Mouse (Mus musculus) retina, postnatal 7 days (tissue): ENCODE results near the gene Nod1.
"Not testable (repeated sequence)": the region's sequence is repeated elsewhere in the genome, so short reads cannot be mapped to it uniquely, and the experiment has no call there.

Experiments
- DNase-seq: peaks from one replicate; pipeline ENCODE4 v3.0.0-alpha.2; 2012; ENCODE audit warnings: low read depth, low spot score

Nod1 gene

DNA sequence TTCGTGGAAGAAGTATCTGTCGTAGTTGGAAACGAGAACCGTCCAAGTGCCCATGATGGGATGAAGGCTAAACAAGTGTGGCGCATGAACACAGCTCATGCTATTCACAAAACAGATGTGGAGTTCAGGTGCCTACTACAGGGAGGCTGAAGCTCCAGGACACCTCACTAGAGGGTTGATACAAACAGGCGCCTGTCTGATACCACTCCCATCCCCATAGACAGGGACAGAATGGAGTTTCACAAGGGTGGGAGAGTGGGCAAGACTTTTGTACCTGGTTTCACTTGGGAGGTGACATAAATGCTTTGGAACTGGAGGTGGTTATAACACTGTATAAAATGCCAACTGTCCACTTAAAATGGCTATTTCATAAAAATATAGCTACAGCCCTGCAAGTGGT lies 7.0 kb upstream of the Nod1 start:
- DNase-seq: no peak

DNA sequence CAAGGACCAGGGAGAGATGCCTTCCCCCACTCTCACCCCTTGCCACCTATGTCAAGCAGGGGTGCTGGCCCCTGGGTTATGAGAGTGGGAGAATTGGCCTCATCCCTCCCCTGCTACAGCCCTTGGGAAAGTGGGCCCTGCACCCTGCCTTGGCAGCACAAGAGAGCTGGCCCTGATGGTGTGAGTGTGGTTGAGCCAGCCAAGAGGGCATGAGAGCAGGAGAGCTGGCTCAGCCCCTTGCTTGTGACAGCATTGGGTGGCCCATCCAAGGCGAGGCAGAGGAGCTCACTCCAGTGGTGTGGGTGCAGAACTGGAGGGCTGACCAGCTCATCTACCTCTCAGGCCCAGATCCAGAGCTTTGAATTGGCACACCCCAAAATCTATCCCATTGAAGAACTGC lies 3.2 kb upstream of the Nod1 start:
- no peak for DNase-seq

DNA sequence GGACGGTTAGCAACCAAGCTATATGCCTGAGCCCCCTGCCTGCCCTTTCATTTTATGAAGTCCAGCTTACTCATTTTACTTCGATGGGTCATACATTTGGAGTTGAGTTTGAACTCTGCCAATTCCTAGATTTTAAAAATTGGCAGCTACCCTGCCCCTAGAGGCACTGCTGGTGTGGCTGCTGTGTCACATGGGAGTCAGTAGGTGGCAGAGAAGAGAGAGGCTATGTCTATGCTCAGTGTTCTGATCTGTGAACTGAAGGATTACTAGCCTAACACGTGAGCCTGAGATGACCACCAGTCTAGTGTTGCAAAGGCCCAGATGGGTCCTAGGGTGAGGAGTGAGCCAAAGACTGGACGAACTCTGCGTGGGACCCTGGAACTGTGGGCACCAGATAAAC lies 2.1 kb upstream of the Nod1 start:
- no peak for DNase-seq

DNA sequence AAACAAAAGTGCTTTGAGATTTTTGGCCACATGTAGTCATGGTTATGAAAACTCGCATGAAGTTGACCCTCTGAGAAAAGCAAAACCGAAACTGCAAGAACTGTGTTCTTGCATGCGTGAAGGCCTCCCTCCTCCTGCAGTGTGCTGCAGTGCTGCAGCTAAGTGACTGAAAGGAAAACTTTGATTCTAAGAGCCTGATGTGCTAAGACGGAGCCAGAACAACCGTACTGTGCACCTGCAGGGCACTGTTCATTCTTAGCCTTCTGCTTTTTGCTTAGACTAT lies 458 bp upstream of the Nod1 start:
- DNase-seq: no peak

DNA sequence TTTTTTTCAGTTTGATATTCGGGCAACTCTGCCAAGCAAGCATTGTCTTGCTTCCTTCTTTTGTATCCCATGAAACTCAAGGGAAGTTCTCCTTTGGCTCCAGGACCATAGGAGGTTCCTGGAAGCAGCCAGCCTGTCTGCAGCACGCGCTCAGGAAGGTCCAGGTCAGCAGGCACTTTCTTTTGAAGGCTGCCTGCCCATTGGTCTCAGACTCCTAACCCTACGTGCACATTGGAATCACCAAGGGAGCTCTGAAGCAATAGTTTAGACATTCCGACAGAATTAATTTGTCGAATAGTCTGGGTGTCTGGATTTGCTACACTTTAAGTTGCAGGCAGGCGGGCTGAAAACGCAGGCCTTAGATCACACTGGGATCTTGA lies 691 bp downstream of the Nod1 start:
- no peak for DNase-seq

DNA sequence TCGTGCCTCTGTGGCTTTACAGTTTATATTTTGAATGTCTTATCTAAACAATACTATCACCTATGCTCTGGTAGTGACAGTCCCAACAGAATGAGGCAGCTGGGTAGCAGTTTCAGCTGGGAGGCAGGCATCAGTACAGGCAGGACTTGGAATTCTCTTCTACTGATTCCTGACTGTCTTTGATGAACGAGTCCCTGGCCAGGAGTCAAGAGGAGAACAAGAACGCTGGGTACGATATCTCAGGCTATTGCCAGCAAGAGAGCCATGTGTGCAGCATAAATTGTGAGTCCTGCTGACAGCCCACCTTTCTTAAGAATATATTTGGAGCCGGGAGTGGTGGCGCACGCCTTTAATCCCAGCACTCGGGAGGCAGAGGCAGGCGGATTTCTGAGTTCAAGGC lies 1.9 kb downstream of the Nod1 start:
- DNase-seq: no peak

DNA sequence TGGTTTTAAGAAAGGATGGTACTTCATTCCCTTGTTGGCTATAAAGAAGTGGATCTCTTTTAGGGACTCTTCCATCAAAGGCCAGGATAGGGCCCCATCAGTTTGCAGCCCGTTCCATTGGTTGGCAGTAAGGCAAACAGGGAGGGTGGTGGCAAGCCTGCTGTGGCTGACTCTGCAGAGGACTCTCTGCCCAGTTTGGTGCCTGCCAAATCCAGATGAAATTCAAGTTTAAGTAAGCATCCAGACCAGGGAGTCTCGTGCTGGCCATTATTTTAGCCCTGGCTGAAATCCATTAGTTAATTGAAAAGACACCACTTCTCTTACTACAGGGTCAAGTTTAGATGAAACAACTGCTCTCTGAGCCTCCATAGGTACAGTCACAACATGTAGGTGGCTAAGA lies 2.6 kb downstream of the Nod1 start:
- DNase-seq: no peak

DNA sequence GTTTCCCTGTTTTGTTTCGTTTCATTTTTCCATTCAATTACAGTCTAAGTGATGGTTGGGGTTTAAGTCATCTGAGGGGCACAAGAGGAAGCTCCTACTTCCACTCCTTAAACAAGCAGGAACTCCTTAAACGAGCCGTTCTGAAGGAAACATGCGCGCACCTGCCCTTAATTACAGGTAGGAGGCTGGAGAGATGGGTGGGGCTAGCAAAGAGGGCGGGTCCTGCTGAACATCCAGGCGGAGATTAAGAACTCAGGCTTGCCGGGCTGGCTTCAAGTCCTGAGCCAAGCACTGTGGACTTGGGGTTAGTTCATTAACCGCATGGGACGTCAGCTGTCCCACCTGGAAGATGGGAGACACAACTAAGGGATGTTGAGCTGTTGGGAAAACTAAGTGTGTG lies 4.8 kb downstream of the Nod1 start:
- DNase-seq: no peak

DNA sequence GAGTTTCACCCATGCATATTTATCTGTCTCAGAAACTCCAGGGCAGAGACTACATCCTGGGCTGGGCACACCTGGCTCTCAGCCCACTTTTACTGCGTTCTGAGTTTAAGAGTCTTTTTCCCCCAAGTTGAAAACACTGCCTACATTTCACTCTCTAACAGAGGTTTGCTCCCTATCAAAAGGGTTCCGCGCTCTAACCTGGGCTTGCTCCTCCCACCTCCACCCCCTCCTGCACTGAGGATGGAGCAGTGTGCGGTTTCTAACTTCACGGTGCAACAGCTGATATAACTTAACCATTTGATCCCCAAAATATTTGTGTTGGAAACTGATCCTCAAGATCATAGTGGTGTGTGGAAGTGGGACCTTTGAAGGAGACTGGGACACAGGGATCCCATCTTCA lies 7.2 kb downstream of the Nod1 start:
- DNase-seq: no peak

DNA sequence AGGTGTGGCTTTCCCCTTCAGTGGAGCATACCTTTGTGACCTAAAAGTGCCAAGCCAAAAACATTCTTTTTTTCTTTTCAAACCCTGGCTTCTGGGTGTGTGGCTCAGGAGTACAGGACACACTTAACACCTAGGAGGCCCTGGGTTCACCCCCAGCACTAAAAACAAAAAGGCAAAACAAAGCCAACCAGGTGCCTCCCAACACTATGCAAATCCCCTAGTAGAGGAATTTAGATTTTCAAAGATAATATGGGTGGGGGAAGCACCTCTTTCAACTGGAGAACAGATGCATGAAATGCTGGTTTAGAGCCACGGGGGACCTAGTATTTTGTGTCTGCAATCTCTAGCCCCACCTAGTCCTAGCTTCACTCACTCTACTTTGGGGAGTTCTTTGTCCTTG lies 7.7 kb downstream of the Nod1 start:
- DNase-seq: no peak

DNA sequence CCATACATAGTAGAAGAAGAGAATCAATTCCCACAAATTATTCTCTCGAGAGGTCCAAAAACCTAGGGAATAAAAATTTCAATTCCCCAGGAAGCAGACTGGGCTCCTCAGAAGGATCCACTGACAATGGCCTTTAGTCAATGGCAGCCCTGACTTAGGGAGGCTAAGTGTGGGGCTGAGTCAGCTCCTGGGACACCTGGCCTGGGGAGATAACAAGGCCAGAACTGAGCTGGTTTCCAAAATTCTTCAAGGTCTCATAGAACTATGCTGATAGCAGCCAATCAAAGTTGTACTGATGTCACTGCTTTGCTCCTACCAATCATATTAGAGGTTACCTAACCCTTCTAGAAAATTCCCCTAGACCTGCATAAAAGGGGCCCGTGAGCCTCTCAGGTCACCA lies 8.8 kb downstream of the Nod1 start:
- DNase-seq: no peak

DNA sequence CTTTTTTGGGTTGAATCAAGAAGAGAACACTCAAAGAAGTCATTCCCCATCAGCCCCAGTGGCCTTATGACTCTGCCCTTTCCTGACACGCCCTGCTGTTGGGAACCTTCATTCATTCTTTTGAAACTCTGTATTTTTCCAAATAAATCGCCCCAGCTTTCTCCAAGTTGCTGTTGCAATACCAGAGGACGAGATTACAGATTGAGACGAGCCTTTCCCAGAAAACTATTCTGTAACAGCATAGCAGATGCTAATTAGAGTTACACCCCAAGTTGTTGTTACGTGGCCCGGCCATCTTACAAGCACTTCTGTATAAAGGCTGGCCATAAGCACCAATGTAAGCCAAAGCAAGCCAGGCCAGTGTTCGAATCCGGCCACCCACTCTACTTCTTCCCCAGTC lies 14.8 kb downstream of the Nod1 start:
- no peak for DNase-seq

DNA sequence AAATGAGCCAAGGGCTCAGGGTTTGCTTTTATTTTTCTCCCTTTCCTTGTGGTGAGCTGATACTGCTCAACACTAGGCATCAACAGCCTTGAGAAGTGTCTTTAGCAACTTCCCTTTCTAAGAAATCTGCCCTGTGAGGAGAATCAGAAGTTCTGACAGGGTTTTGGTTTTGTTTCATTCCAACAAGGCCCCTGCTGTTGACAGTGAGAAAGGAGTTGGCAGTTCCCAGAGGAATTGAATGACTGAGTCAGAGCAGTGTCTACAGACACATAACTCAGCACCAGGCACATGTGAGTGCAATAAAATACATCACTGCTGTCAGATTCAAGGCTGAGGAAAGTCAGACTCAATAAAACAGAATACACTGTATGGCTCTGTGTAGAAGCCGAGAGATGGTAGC lies 16.0 kb downstream of the Nod1 start:
- DNase-seq: no peak

DNA sequence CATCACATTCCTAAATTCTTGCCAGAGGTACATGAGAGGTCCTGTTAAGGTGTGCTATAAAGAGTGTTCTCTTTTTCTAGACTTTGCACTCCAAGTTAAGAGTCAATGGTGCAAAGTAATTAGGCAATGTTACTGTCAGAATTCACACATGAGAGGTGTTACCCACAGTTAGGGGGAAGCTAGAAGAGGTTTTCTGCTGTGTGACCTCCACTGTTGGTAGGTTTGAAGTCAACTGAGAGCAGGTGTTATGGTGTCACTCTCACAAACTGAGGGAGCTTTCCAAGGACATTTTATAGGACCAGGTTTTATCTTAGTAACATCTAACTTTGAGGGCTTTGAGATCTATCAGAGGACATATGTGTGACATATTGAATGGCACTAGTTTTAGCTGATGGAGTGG lies 16.5 kb downstream of the Nod1 start:
- no peak for DNase-seq

DNA sequence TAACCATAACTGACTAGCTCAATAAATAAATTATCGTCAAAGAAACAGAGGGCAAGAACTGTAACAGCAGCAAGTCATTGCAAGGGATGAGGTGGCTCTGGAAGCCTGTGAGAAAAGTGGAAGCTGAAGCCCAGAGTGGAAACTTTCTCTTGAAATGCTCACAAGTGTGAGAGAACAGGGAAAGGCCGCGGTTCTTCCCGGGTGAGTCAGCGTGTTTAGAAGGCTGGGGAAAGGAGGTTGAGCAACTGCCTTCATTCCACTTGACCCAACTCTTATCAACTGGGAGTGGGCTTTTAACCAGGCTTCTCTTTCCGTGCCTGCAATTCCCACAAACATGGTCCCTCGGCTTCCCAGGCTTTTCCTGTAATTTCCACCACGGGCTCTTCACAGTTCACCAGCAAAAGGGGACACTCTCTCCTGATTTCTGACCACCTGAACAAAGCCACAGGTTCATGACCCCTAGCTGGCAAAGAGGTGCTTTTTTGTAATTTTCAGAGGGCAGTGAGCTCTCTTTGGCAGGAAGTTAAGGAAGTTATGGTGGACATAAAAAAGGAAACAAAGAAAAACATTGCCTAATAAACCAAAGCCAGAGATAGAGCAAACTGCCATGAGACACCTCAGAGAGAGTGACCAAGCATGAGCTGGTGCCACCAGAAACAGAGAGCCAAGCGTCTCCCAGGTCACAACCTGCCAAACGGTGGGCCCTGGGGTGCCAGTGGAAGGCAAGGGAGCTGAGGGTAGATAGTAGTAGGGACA lies 17.6 kb downstream of the Nod1 start:
- no peak for DNase-seq

DNA sequence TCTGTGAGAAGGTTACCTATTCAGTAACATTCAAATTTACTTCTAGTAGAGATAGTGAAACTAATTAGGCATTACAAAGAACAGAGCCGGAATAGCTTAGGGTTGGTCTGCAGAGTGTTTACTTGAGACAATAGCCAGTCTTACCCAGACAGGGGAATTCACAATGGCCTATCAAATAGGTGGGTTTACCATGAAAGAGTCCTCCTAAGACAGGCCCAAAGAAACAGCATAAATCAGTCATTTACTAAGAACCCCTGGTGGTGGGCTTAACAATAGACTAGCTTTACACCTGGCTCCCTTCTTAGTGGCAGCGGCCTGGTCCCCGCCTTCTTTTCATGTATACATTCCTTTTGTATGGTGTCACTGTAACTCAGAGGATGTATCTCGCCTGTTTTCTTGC lies 19.0 kb downstream of the Nod1 start:
- DNase-seq: not testable (repeated sequence)

DNA sequence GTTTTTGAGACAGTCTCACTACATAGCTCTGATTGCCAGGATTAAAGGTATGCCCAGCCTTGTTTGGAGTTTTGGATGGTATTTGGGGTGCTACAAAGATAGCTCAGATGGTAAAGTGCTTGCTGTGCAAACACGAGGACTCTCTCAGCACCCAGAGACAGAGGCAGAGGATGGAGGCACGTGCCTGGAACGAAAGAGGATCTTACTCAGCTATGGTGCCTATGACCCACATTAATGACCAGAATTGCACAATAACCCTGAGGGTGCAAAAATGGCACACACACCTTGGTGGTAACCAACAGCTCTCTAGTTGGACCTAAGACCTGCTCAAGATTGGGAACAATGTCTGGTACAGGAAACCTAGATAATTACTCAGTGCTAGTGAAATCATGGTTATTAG lies 19.9 kb downstream of the Nod1 start:
- no peak for DNase-seq

DNA sequence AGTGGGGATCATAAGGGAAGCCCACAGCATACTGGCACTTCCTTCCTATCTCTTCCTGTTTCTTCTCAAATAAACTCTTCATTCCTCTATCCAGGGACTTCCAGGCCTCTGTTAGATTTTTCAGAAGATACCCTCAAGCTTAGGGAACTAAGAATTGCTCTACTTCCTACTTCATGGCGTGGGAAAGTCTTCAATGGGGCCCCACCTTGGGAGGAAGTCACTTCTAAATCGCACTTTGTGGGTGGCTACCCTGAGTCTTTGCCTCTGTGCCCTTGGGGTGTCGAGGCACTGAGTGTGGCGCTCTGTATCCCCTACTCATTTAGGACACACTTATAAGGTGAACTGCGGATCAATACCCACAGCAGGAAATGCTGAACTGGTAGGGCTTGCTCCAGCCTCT lies 23.7 kb downstream of the Nod1 start:
- no peak for DNase-seq

DNA sequence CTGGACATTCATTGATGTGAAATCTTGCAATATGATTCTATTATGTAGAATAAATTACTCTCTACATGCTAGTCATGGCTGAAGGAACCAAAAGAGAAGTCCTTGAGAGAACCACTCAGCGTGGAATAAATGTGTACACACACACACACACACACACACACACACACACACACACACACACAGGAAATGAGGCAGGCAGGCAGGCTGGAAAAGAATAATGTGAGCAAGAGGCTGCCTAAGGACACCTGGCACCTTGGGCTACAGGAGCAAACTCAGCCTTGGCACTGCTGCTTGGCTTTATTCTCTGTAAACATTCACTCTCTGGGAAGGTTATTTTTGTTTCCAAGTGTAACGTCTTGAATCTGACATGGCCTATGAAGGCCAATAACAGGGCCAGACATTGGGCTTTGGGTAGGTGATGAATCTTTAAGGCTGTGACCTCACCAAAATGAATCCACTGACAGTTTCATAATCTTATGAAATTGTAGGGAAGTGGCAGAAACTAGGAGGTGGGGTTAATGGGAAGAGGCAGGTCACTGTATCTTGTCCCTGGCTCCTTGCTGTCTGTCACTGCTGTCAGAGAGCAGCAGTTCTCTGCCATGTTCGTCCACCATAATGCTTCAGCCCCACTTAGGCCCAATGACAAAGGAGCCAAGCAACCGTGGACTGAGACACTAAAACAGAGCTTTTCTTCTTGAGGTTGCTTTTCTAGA lies 26.0 kb downstream of the Nod1 start:
- no peak for DNase-seq

DNA sequence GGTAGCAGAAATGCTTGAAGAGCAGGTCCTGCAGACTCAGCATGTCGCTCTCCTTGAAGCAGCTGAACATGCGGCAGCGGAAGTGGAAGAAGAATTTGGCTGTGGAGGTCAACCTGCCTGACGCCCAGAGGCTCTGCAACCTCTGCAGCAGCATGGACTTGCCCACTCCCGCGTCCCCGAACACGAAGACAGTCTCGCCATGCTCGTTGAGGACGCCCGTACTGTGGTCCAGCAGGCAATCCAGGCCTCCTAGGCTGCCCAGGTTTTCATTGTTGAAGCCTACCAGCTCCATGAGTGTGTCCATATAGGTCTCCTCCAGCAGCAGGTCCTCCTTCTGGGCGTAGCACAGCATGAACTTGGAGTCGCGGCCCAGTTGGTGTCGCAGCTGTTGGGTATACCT lies 27.9 kb downstream of the Nod1 start:
- no peak for DNase-seq

DNA sequence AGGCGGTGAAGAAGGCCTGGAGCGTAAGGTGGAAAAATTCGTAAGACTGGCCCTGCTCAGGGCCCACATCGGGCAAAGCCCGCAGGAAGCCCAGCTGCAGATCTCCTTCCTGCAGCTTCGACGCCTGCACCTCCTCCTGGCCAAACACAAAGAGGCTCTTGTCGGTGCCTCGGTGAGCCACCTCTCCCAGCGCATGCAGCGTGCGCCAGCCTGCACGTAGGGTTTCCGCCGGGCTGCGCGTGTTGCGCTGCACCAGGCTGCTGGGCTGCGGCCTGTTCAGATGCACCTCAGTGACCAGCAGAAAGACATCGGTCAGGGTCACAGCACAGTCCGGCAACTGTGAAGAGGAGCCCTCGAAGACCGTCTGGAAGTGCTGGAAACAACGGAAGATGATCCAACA lies 28.7 kb downstream of the Nod1 start:
- no peak for DNase-seq

DNA sequence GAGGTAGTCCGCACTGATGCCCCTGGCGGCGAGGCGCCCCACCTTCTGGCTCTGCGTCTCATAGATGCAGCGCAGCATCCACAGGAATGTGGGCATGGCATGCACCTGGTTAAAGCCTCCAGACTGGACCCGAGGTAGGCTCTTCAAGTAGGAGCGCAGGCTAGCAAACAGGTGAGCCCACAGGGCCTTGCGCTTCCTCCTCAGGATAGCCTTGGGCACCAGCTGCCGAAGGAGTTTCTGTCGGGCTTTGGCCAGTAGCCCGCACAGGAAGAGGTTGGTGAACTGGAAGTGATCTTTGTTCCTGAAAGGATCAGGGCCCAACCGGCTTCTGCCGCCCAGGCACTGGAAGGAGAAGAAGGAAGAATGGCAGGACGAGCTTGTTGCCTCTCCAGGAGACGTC lies 29.1 kb downstream of the Nod1 start:
- no peak for DNase-seq

DNA sequence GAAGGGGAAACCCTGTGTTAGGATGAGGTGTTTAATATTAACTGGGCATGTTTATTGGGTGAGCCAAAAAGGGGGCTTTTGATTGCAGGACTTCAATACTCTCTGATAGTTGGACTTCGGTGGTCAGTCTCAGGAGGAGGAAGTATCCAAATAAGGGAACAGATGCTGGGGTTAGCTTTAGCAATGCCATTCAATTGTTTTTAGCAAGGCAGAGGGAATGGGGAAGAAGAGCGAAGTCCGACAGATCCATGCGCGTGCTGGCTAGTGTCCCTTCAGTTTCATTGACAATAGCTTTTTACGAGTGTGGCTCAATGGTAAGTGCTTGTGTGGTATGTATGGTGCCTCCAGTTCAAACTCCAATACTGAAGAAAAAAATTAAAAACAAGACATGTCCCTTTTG lies 31.3 kb downstream of the Nod1 start:
- no peak for DNase-seq

DNA sequence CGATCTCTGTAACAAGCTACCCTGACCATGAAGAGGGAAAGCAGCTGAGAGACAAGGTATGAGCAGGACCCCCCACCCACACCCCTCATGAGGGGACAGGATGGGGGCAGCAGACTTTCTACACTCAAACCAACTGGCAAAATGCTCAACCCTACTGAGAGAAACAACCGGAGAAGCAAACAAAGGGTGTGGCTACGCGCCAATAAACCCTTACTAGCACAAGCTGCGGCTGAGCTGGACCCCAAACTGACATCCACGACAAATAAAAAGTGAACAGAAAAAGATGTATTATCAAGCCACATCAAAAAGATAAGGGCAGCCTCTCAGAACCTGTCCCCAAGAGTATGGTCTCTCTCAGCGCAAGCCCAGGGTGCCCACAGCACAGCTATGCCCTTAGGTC lies 32.3 kb downstream of the Nod1 start:
- no peak for DNase-seq
